Mouse (Mus musculus): ENCODE results near the gene Olfr463. TPM values are rescaled to one million over a fixed set of nuclear protein-coding genes. Genes with fewer than 3 reads are reported as not detected.

Gene Olfr463
- total RNA-seq (2012; rRNA removed) (not detected in 2 replicates), total RNA-seq (2014; rRNA removed) (not detected in 2 replicates), polyA plus RNA-seq (2012; ENCODE audit: insufficient read length, low read depth) (not detected in 2 replicates)

DNA sequence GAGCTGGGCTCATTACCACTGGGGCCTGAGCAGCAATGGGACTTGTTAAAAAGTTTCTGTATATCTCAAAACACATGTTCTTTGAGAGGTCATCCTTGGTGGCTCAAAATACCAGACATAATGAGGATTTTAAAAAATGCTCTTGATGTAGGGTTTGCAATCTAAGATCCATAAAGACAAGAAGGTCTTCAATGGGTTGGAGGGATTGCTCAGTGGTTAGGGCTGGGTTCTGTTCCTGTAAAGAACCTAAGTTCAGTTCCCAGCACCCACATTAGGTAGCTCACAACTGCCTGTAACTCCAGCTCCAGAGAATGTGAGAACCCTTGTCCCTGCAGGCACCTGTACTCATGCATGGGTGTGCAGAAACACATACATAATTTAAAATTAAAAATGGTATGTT lies at the start of gene Olfr463:
Olfr463 (minus strand) TSS at position 101 of the 400 bp plus-strand sequence.
- Histone ChIP-seq H3K9ac (ENCODE audit: insufficient read depth, low read depth) (no peak within 1 kb of the TSS), H3K4me1 (ENCODE audit: control insufficient read depth in 1 of 2, insufficient read depth in 2 of 2) (peaks cover 0 to 3% of the 10 kb centered on the region in 2 experiments; a peak in 2 of 4 replicates), H3K36me3 (replicated peaks in 1 of 2; ENCODE audit: control insufficient read depth in 1 of 2, insufficient read depth in 1 of 2, low read length in 1 of 2) (no peaks in the 10 kb centered on the region), H3K4me2 (ENCODE audit: insufficient read depth, low read depth, poor library complexity, severe bottlenecking) (no peak within 1 kb of the TSS), H3K27ac (ENCODE audit: insufficient read depth, low read depth) (no peak within 1 kb of the TSS), H3K79me2 (replicated peaks; ENCODE audit: control insufficient read depth, extremely low read depth, insufficient read depth, poor library complexity, severe bottlenecking) (no peaks in the 10 kb centered on the region), H3K4me3 (replicated peaks in 1 of 3; ENCODE audit: low read depth in 2 of 3, low read length in 2 of 3, poor library complexity in 1 of 3) (no peak within 1 kb of the TSS), H3K9me3 (replicated peaks; ENCODE audit: low read length) (peaks cover 2% of the 10 kb centered on the region), H3K27me3 (replicated peaks) (peaks cover 50% of the 10 kb centered on the region)
- DNase-seq (ENCODE audit: extremely low read depth): no peak
- in situ Hi-C loops (cut with MboI; ENCODE audit: low pct_ligation_motif_present, low pct_unique_long_range_greater_than_20kb, low sequenced_read_pairs) (no loop called here), dilution Hi-C loops (cut with MboI; ENCODE audit: extremely low pct_ligation_motif_present, extremely low pct_unique_long_range_greater_than_20kb, low sequenced_read_pairs) (no loop called here)
- TF ChIP-seq JUN (IDR thresholded peaks at IDR 0.05; ENCODE audit: insufficient read depth, low read depth, low read length) (no peak), CTCF (conservative IDR thresholded peaks at IDR 0.05 in 1 of 2, IDR thresholded peaks at IDR 0.05 in 1 of 2; ENCODE audit: low read depth in 2 of 2, low read length in 2 of 2) (no peak), TBP (conservative IDR thresholded peaks at IDR 0.05; ENCODE audit: low read depth, low read length) (no peak), EP300 (IDR thresholded peaks at IDR 0.05; ENCODE audit: low read length) (no peak), RCOR1 (conservative IDR thresholded peaks at IDR 0.05; ENCODE audit: low read depth, low read length) (no peak)

DNA sequence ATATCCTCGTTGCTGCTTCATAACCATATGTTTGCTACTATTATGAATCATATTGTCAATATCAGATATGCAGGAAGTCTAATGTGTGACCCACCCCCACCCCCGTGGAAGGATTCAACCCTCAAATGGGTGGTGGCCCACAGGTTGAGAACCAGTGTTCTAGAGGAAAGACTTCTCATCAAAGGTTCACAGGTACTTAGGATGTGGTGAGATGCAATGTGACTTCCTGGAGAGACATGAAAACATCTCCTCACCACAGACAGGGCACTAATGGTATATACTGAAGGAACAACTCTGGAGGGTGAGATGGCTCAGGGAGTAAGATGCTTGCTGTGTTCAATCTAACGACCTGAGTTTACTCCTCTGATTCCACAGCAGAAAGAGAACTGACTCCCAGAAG lies 38.3 kb upstream of the Olfr463 start:
- H3K27ac ChIP-seq (ENCODE audit: insufficient read depth, low read depth): no peak overlapping the region
- dilution Hi-C loops (cut with MboI; ENCODE audit: extremely low pct_ligation_motif_present, extremely low pct_unique_long_range_greater_than_20kb, low sequenced_read_pairs): no loop called here
- DNase-seq (ENCODE audit: extremely low read depth): no peak

DNA sequence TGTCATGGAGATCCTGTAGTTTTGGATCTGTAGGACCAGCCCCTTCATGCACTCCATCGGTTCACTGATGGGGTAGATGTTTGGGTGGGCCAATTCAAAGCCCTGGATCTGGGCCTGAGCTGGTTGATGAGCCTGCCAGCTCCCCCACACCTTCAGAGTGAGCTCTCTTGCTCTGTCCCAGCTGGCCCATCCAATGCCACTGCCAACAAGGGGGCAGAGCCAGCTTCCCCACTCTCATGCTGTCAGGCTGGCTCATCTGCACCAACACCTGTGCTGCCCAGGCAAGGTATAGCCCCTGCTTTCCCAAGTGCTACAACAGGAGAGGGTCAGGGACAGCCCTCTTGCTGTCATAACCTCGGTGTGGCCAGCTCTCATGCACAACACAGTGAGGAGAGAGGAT lies 36.5 kb upstream of the Olfr463 start:
- no peak for DNase-seq (ENCODE audit: extremely low read depth)
- H3K4me2 ChIP-seq (ENCODE audit: insufficient read depth, low read depth, poor library complexity, severe bottlenecking): no peak overlapping the region
- no peak for TF ChIP-seq MEF2A (IDR thresholded peaks at IDR 0.05; ENCODE audit: borderline replicate concordance, low read depth, low read length)
- no peak for TF ChIP-seq ZC3H11A (IDR thresholded peaks at IDR 0.05; ENCODE audit: low read depth, low read length)
- TF ChIP-seq SMC3 (IDR thresholded peaks at IDR 0.05; ENCODE audit: low read depth, low read length): no peak
- TF ChIP-seq ETS1 (conservative IDR thresholded peaks at IDR 0.05; ENCODE audit: low read depth, low read length): no peak
- TF ChIP-seq RCOR1 (conservative IDR thresholded peaks at IDR 0.05; ENCODE audit: low read depth, low read length): no peak
- TF ChIP-seq POLR2AphosphoS2 (IDR thresholded peaks at IDR 0.05; ENCODE audit: low read depth, low read length): no peak
- TF ChIP-seq POLR2A (IDR thresholded peaks at IDR 0.05; ENCODE audit: low read depth, low read length): no peak
- TF ChIP-seq SIN3A (IDR thresholded peaks at IDR 0.05; ENCODE audit: low read length): no peak
- TF ChIP-seq ZMIZ1 (IDR thresholded peaks at IDR 0.05; ENCODE audit: low read depth, low read length): no peak
- TF ChIP-seq CHD1 (IDR thresholded peaks at IDR 0.05; ENCODE audit: low read depth, low read length): no peak
- no peak for TF ChIP-seq HCFC1 (IDR thresholded peaks at IDR 0.05; ENCODE audit: low read depth, low read length)
- no peak for TF ChIP-seq CHD2 (IDR thresholded peaks at IDR 0.05; ENCODE audit: low read length)
- TF ChIP-seq EP300 (IDR thresholded peaks at IDR 0.05; ENCODE audit: low read length): no peak
- no peak for TF ChIP-seq TBP (conservative IDR thresholded peaks at IDR 0.05; ENCODE audit: low read depth, low read length)
- TF ChIP-seq JUND (conservative IDR thresholded peaks at IDR 0.05; ENCODE audit: low read depth, low read length): no peak
- TF ChIP-seq ZKSCAN1 (IDR thresholded peaks at IDR 0.05; ENCODE audit: borderline replicate concordance, low read depth, low read length): no peak
- no peak for TF ChIP-seq IRF4 (IDR thresholded peaks at IDR 0.05; ENCODE audit: low read depth, low read length)
- H3K9ac ChIP-seq (ENCODE audit: insufficient read depth, low read depth): no peak overlapping the region
- dilution Hi-C loops (cut with MboI; ENCODE audit: extremely low pct_ligation_motif_present, extremely low pct_unique_long_range_greater_than_20kb, low sequenced_read_pairs): no loop called here
- H3K27ac ChIP-seq (ENCODE audit: insufficient read depth, low read depth): no peak overlapping the region
- in situ Hi-C loops (cut with MboI; ENCODE audit: low pct_ligation_motif_present, low pct_unique_long_range_greater_than_20kb, low sequenced_read_pairs): no loop called here
- H3K27me3 ChIP-seq (replicated peaks): peaks cover 58% of the 10 kb centered on the region
- H3K4me3 ChIP-seq (replicated peaks in 1 of 3; ENCODE audit: low read depth in 2 of 3, low read length in 2 of 3, poor library complexity in 1 of 3): no peak overlapping the region
- H3K4me1 ChIP-seq (ENCODE audit: control insufficient read depth in 1 of 2, insufficient read depth in 2 of 2): no peaks in the 10 kb centered on the region
- no peaks in the 10 kb centered on the region for H3K36me3 ChIP-seq (replicated peaks in 1 of 2; ENCODE audit: control insufficient read depth in 1 of 2, insufficient read depth in 1 of 2, low read length in 1 of 2)
- no peaks in the 10 kb centered on the region for H3K79me2 ChIP-seq (replicated peaks; ENCODE audit: control insufficient read depth, extremely low read depth, insufficient read depth, poor library complexity, severe bottlenecking)
- H3K9me3 ChIP-seq (replicated peaks; ENCODE audit: low read length): peaks cover 5% of the 10 kb centered on the region

More for the DNA sequence above, 38.3 kb upstream of the Olfr463 start:
- Histone ChIP-seq H3K4me2 (ENCODE audit: insufficient read depth, low read depth, poor library complexity, severe bottlenecking) (no peak overlapping the region), H3K9me3 (replicated peaks; ENCODE audit: low read length) (peaks cover 5% of the 10 kb centered on the region), H3K79me2 (replicated peaks; ENCODE audit: control insufficient read depth, extremely low read depth, insufficient read depth, poor library complexity, severe bottlenecking) (no peaks in the 10 kb centered on the region), H3K9ac (ENCODE audit: insufficient read depth, low read depth) (no peak overlapping the region), H3K36me3 (replicated peaks in 1 of 2; ENCODE audit: control insufficient read depth in 1 of 2, insufficient read depth in 1 of 2, low read length in 1 of 2) (no peaks in the 10 kb centered on the region), H3K27me3 (replicated peaks) (peaks cover 67% of the 10 kb centered on the region), H3K4me3 (replicated peaks in 1 of 3; ENCODE audit: low read depth in 2 of 3, low read length in 2 of 3, poor library complexity in 1 of 3) (no peak overlapping the region), H3K4me1 (ENCODE audit: control insufficient read depth in 1 of 2, insufficient read depth in 2 of 2) (no peaks in the 10 kb centered on the region)
- TF ChIP-seq POLR2AphosphoS2 (IDR thresholded peaks at IDR 0.05; ENCODE audit: low read depth, low read length) (no peak), NRF1 (IDR thresholded peaks at IDR 0.05; ENCODE audit: low read depth, low read length) (no peak), MXI1 (IDR thresholded peaks at IDR 0.05; ENCODE audit: low read depth, low read length) (no peak), MAFK (IDR thresholded peaks at IDR 0.05; ENCODE audit: insufficient replicate concordance, low read length) (no peak), RCOR1 (conservative IDR thresholded peaks at IDR 0.05; ENCODE audit: low read depth, low read length) (no peak), MEF2A (IDR thresholded peaks at IDR 0.05; ENCODE audit: borderline replicate concordance, low read depth, low read length) (no peak), HCFC1 (IDR thresholded peaks at IDR 0.05; ENCODE audit: low read depth, low read length) (no peak), ETS1 (conservative IDR thresholded peaks at IDR 0.05; ENCODE audit: low read depth, low read length) (no peak), RAD21 (IDR thresholded peaks at IDR 0.05; ENCODE audit: low read depth, low read length) (no peak), KAT2A (IDR thresholded peaks at IDR 0.05; ENCODE audit: insufficient replicate concordance, low read length) (no peak), SIN3A (IDR thresholded peaks at IDR 0.05; ENCODE audit: low read length) (no peak), ZKSCAN1 (IDR thresholded peaks at IDR 0.05; ENCODE audit: borderline replicate concordance, low read depth, low read length) (no peak), USF2 (conservative IDR thresholded peaks at IDR 0.05; ENCODE audit: low read depth, low read length) (no peak), USF1 (IDR thresholded peaks at IDR 0.05; ENCODE audit: low read depth, low read length) (no peak), UBTF (IDR thresholded peaks at IDR 0.05; ENCODE audit: low read depth, low read length) (no peak), TCF12 (IDR thresholded peaks at IDR 0.05; ENCODE audit: low read depth, low read length) (no peak), SMC3 (IDR thresholded peaks at IDR 0.05; ENCODE audit: low read depth, low read length) (no peak), EP300 (IDR thresholded peaks at IDR 0.05; ENCODE audit: low read length) (no peak), E2F4 (IDR thresholded peaks at IDR 0.05; ENCODE audit: insufficient replicate concordance, low read depth, low read length) (no peak), POLR2A (IDR thresholded peaks at IDR 0.05; ENCODE audit: low read depth, low read length) (no peak)
- in situ Hi-C loops (cut with MboI; ENCODE audit: low pct_ligation_motif_present, low pct_unique_long_range_greater_than_20kb, low sequenced_read_pairs): no loop called here

All from CH12.LX (cell line).